Mouse (Mus musculus): ENCODE results near the gene 6030408B16Rik.

Gene 6030408B16Rik

GRCm38 (mm10) chr15:101267053-101268032 is 25.7 kb upstream of the 6030408B16Rik start:
- DNase-seq = peak in 1 of 2 experiments; percentile 52

DNA sequence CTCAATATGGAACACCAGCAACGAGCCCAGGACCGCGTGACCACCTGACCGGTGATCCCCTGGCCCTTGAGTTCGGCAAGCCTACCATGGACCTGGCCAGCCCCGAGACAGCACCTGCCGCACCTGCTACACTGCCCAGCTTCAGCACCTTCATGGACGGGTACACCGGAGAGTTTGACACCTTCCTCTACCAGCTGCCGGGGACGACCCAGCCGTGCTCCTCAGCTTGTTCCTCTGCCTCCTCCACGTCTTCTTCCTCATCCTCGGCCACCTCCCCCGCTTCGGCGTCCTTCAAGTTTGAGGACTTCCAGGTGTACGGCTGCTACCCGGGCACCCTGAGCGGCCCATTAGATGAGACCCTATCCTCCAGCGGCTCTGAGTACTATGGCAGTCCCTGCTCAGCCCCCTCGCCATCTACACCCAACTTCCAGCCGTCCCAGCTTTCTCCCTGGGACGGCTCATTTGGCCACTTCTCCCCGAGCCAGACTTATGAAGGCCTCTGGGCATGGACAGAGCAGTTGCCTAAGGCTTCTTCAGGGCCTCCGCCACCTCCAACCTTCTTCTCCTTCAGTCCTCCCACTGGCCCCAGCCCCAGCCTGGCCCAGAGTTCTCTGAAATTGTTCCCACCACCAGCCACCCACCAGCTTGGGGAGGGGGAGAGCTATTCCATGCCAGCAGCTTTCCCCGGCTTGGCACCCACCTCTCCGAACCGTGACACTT is 22.8 kb upstream of the 6030408B16Rik start:
- DNase-seq = no peak

- no peak for DNase-seq
Measured at GRCm38 (mm10) chr15:101271107-101271506, 21.9 kb upstream of the 6030408B16Rik start.

DNA sequence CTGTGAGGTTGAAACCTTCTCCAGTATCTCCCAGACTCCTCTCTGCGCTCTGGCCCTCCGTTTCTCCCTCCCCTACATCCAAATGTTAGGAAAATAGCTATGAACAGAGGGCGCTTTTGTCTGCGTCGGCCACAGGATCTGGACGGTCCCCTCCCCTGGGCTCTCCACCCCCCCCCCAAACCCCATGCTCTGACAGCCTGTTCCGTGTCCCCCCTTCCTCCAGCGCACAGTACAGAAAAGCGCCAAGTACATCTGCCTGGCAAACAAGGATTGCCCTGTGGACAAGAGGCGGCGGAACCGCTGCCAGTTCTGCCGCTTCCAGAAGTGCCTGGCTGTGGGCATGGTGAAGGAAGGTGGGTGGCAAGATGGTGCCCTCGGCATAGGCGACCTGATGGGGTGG is 21.5 kb upstream of the 6030408B16Rik start:
- DNase-seq = no peak

DNA sequence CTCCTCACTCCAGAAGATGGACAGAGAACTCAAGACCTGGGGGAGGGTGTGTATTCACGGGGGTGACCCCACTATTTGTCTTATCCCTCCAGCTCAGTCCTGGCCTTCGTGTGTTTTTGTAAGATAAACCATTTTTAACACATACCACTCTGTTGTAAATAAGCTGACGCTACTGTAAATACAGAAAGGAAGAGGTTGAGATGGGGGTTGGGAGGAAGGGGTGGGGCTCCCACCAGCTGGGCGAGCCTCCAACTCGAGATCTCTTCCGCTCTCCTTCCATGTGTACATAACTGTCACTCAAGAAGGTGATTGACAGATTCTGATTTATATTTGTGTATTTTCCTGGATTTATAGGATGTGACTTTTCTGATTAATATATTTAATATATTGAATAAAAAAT is 18.6 kb upstream of the 6030408B16Rik start:
- no peak for DNase-seq

DNA sequence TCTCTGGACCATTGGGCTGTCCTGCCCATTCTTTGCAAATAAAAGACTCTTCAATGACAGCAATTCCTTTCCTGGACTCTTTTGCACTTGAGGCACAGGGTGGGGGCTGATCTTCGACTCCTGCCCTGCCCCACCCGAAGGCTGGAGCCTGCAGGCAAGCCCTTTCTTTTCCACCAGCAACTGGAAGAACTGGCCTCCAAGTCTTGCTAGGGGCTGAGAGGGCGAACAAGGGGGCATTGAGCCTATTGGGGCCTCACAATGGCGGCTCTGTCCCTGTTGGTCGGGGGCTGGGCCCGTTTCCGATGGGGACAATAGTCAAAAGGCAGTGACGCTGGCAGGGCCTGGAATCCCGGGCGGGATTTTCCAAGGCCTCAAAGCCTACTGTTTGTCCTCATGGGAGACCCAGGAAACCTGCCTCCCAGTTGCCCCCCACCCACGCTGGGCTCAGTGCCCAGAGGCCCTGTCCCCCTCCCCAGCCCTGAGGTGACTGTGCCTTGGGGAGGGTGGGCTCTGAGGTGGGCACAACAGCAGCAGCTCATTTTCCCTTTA is 15.6 kb upstream of the 6030408B16Rik start:
- DNase-seq = no peak

GRCm38 (mm10) chr15:101278589-101278988 is 14.4 kb upstream of the 6030408B16Rik start:
- no peak for DNase-seq

GRCm38 (mm10) chr15:101279430-101279999 is 13.5 kb upstream of the 6030408B16Rik start:
- no peak for DNase-seq

DNA sequence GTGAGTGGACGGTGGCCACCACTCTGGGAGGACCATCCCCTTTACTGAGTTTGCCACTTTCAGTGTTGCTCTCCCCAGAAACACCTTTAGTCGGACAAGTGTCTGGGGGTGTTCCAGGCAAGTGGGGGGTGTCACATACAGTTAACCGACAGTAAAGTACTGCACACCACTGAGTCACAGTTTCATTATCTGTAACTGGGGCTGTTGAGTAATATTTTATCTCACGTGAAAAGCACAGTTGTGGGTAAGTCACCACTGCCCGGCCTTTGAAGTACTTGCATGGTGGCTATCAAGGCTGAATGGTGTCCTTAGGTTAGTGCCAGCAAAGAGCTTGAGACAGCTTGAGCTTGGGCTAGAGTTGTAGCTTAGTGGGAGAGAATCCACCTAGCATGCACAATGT is 10.5 kb upstream of the 6030408B16Rik start:
- no peak for DNase-seq

- DNase-seq = no peak
Measured at GRCm38 (mm10) chr15:101283183-101283910, 9.7 kb upstream of the 6030408B16Rik start.

DNA sequence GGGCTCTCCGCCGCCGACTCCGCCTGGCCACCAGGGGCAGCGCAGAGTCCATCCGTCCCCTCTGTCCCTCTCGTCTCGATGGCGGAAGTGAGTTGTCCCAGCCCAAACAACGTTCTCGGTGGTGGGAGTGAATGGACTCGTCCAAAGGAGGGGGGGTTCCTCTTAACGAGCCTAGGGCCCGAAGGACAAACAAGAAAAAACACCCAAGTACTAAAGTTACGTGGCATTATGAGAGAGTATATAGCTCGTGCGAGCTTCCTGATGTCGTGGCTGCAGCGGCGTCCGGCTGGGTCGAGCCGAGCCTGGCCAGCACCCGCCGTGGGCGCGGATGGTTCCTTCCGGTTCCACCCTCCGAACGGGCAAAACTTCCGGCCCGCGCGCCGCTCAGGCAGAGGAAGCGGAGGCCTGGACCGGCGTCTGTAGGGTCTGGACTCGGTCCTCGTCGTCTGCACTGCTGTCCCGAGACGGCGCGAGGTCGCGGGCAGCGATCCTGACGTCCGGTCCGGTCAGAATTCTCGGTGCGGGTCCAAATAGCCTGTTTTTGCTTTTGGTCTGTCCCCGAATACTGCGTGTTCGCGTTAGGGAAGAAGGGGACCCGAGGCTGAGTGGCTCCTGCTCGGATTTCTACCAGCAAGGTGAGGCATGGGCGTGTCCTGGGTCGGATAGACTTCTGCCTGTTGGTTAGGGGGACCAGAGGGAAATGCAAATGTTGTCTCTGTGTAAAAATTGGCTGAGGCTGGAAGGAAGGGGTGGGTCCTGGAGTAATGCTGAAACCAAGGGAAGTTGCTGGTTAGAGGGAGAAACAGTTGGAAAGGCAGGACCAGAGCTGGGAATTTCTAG is 8.9 kb upstream of the 6030408B16Rik start, which contains the start of gene Atg101:
Gene Atg101, plus strand, starts transcription at position 362 of the 840 bp plus-strand sequence.
- DNase-seq = peak; percentile 87 to 89

DNA sequence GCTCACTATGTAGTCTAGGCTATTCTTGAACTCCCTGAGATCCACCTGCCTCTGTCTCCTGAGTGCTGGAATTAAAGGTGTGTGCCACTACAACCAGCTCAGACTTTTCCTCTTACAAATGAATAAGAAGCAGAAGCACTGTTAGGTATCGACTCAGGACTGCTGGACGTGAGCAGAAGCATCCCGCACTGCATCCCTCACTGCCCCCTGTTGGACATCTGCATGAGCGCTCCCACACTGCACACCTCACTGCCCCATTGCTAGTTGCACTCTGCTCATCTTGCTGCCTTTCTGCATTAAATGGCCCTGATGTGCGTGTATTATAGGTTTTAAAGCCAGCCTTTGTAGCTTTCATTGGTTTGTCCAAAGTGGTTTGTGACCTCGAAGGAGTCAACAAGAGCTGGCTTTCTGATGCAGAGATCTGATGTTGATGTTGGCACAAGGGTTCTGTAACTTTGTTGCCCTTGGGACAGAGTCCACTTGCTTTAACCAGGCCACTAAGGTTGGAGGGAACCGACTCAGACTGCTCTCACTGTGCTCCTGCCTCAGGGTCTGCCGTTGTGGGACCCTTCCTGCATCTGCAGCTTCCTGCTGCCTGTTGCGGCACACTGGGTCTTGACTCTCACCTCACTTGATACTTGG is 6.8 kb upstream of the 6030408B16Rik start:
- DNase-seq = no peak

DNA sequence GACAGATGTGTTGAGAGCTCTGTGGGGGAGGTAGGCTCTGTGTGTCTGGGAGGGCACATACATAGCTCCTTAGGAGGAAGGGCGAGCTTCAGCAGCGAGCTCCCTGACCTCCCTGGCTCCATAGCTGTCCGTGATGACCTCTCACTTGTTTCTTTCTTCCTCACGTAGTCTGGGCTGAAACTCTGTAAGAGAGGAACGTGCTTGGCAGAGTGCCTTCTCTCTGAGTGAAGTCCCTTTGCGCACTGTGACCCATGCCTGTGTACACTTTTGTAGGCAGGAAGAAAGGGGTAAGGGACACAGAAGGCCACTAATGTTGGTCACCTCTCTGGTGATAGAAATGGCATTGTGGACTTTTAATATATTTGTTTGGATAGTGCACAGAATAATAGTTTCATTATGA is 5.7 kb upstream of the 6030408B16Rik start:
- no peak for DNase-seq

DNA sequence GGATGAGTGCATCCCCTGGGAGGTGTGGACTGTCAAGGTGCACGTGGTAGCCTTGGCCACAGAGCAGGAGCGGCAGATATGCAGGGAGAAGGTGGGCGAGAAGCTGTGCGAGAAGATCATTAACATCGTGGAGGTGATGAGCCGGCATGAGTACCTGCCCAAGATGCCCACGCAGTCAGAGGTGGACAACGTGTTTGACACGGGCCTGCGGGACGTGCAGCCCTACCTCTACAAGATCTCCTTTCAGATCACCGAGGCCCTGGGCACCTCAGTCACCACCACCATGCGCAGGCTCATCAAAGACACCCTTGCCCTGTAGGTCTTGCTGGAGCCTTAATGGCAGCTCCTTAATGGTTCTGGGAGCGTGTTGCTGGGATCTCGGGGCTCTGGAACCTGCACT is 2.7 kb upstream of the 6030408B16Rik start:
- no peak for DNase-seq

- no peak for DNase-seq
Measured at GRCm38 (mm10) chr15:101292012-101292411, 1.0 kb upstream of the 6030408B16Rik start.

- DNase-seq = no peak
Measured at GRCm38 (mm10) chr15:101294028-101294894, 1.2 kb downstream of the 6030408B16Rik start.

- no peak for DNase-seq
Measured at GRCm38 (mm10) chr15:101295106-101295505, 2.1 kb downstream of the 6030408B16Rik start.

GRCm38 (mm10) chr15:101295616-101296015 is 2.6 kb downstream of the 6030408B16Rik start:
- no peak for DNase-seq

GRCm38 (mm10) chr15:101296091-101296490 is 3.1 kb downstream of the 6030408B16Rik start:
- no peak for DNase-seq

DNA sequence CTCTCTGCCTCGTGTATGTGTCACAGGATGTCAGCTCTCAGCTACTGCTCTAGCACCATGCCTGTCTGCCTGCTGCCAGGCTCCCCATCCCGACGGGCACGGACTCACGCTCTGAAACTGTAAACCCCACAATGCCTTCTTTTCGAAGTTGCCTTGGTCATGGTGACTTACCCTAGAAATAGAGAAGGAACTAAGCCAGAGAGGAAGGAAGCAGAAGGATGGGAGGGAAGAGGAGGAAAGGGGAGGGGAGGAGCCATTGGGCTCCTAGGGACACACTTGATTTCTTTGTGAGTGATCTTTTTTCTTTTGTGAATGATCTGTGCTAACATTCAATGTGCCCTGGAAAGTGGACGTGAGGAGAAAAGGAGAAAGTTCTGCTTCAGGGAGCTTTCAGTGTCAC is 5.0 kb downstream of the 6030408B16Rik start:
- DNase-seq = no peak

Measured in thymus, adult 18-20 months (tissue).